Mouse (Mus musculus) forebrain, embryonic 15.5 days (tissue): ENCODE measurements around the gene Pon3. TPM values are rescaled to one million over a fixed set of nuclear protein-coding genes. Genes with fewer than 3 reads are reported as not detected.

Source experiments
- ATAC-seq: fragments of 200-750 bp; cut with Nextera tagmentation; replicated peaks from 2 replicates; pipeline ENCODE4 v1.8.0; 2017; ENCODE audit warnings: mild to moderate bottlenecking, moderate TSS enrichment, moderate library complexity
- H3K27ac ChIP-seq: fragments of 300-500 bp; sonication (generic); replicated peaks from 2 replicates; pipeline ENCODE4 v1.5.1; 2015; ENCODE audit warnings: mild to moderate bottlenecking, inconsistent platforms
- H3K27me3 ChIP-seq: fragments of 300-500 bp; sonication (generic); 2 replicates; pipeline ENCODE4 v1.6.1; 2015; ENCODE audit warnings: inconsistent platforms
- H3K36me3 ChIP-seq: fragments of 300-500 bp; sonication (generic); 2 replicates; pipeline ENCODE4 v1.6.1; 2015; ENCODE audit warnings: mild to moderate bottlenecking, inconsistent platforms
- H3K4me1 ChIP-seq: fragments of 300-500 bp; sonication (generic); 2 replicates; pipeline ENCODE4 v1.6.1; 2015; ENCODE audit warnings: inconsistent platforms
- H3K4me2 ChIP-seq: fragments of 300-500 bp; sonication (generic); replicated peaks from 2 replicates; pipeline ENCODE4 v1.6.1; 2015; ENCODE audit warnings: mild to moderate bottlenecking, inconsistent platforms
- H3K4me3 ChIP-seq: fragments of 300-500 bp; sonication (generic); 2 replicates; pipeline ENCODE4 v1.5.1; 2015; ENCODE audit warnings: mild to moderate bottlenecking, inconsistent platforms
- H3K9ac ChIP-seq: fragments of 300-500 bp; sonication (generic); replicated peaks from 2 replicates; pipeline ENCODE4 v1.6.1; 2015; ENCODE audit warnings: mild to moderate bottlenecking, inconsistent platforms
- H3K9me3 ChIP-seq: fragments of 300-500 bp; sonication (generic); 2 replicates; pipeline ENCODE4 v1.6.1; 2016; ENCODE audit warnings: inconsistent platforms
- WGBS: fragments of 180-500 bp; shearing (Covaris S2); methylation state at CpG from one replicate; pipeline ENCODE4 v1.1.7; 2015; ENCODE audit warnings: mixed read lengths; 5-methylcytosine and 5-hydroxymethylcytosine counted together
- polyA plus RNA-seq: library from polyadenylated mRNA; unstranded; fragments of >200 nt; fragmentation: Nextera tagmentation; extraction: Ambion mirVana; gene quantifications from 2 replicates; pipeline ENCODE4 v1.2.1, GENCODE M21; 2015

Pon3 gene
- polyA plus RNA-seq, 1 experiment from 2014 or later: 3.2 TPM

GRCm38 (mm10) chr6:5193693-5194092 lies 62.4 kb downstream of the Pon3 start, which contains the start of gene Pon1:
Gene Pon1 (minus strand): TSS chr6:5193946.
- Histone ChIP-seq H3K4me1 (no peaks in the 10 kb centered on the region), H3K36me3 (no peaks in the 10 kb centered on the region), H3K27ac (no peak within 1 kb of the TSS), H3K9me3 (no peaks in the 10 kb centered on the region), H3K27me3 (no peaks in the 10 kb centered on the region), H3K4me3 (no peak within 1 kb of the TSS), H3K9ac (no peak within 1 kb of the TSS), H3K4me2 (no peak within 1 kb of the TSS)
- no peak for ATAC-seq
- WGBS: 41% methylated on average over 5 of the region's 5 CpGs

GRCm38 (mm10) chr6:5190761-5191160 lies 65.3 kb downstream of the Pon3 start:
- no peak overlapping the region for H3K4me2 ChIP-seq
- no peak overlapping the region for H3K4me3 ChIP-seq
- no peak overlapping the region for H3K27ac ChIP-seq
- H3K36me3 ChIP-seq: no peaks in the 10 kb centered on the region
- WGBS: 88% methylated on average over 4 of the region's 4 CpGs
- no peak overlapping the region for H3K9ac ChIP-seq
- no peaks in the 10 kb centered on the region for H3K4me1 ChIP-seq
- no peak for ATAC-seq
- no peaks in the 10 kb centered on the region for H3K27me3 ChIP-seq
- no peaks in the 10 kb centered on the region for H3K9me3 ChIP-seq

GRCm38 (mm10) chr6:5189507-5189906 lies 66.6 kb downstream of the Pon3 start:
- no peak for ATAC-seq
- no peaks in the 10 kb centered on the region for H3K4me1 ChIP-seq
- H3K4me3 ChIP-seq: no peak overlapping the region
- WGBS: 84% methylated on average over 4 of the region's 4 CpGs
- no peak overlapping the region for H3K9ac ChIP-seq
- no peaks in the 10 kb centered on the region for H3K27me3 ChIP-seq
- H3K36me3 ChIP-seq: no peaks in the 10 kb centered on the region
- H3K4me2 ChIP-seq: no peak overlapping the region
- H3K9me3 ChIP-seq: no peaks in the 10 kb centered on the region
- H3K27ac ChIP-seq: no peak overlapping the region

GRCm38 (mm10) chr6:5188938-5189337 lies 67.1 kb downstream of the Pon3 start:
- Histone ChIP-seq H3K4me1 (no peaks in the 10 kb centered on the region), H3K9me3 (no peaks in the 10 kb centered on the region), H3K36me3 (no peaks in the 10 kb centered on the region), H3K4me3 (no peak overlapping the region), H3K27me3 (no peaks in the 10 kb centered on the region), H3K4me2 (no peak overlapping the region), H3K27ac (no peak overlapping the region), H3K9ac (no peak overlapping the region)
- ATAC-seq: no peak
- 83% methylated on average over 6 of the region's 6 CpGs for WGBS

GRCm38 (mm10) chr6:5188036-5188435 lies 68.0 kb downstream of the Pon3 start:
- Histone ChIP-seq H3K4me3 (no peak overlapping the region), H3K36me3 (no peaks in the 10 kb centered on the region), H3K9me3 (no peaks in the 10 kb centered on the region), H3K9ac (no peak overlapping the region), H3K4me2 (no peak overlapping the region), H3K27ac (no peak overlapping the region), H3K4me1 (no peaks in the 10 kb centered on the region), H3K27me3 (no peaks in the 10 kb centered on the region)
- no peak for ATAC-seq
- WGBS: 87% methylated on average over 5 of the region's 5 CpGs

- no peak overlapping the region for H3K27ac ChIP-seq
- no peaks in the 10 kb centered on the region for H3K36me3 ChIP-seq
- WGBS: 72% methylated on average over 6 of the region's 6 CpGs
- no peak for ATAC-seq
- no peaks in the 10 kb centered on the region for H3K27me3 ChIP-seq
- H3K9me3 ChIP-seq: no peaks in the 10 kb centered on the region
- H3K9ac ChIP-seq: no peak overlapping the region
- H3K4me2 ChIP-seq: no peak overlapping the region
- no peaks in the 10 kb centered on the region for H3K4me1 ChIP-seq
- no peak overlapping the region for H3K4me3 ChIP-seq
Observed at GRCm38 (mm10) chr6:5187586-5187985, 68.5 kb downstream of the Pon3 start.

GRCm38 (mm10) chr6:5186229-5186950 lies 69.7 kb downstream of the Pon3 start:
- H3K27me3 ChIP-seq: no peaks in the 10 kb centered on the region
- WGBS: 84% methylated on average over 7 of the region's 7 CpGs
- H3K36me3 ChIP-seq: no peaks in the 10 kb centered on the region
- H3K4me1 ChIP-seq: no peaks in the 10 kb centered on the region
- no peak overlapping the region for H3K9ac ChIP-seq
- no peak overlapping the region for H3K4me2 ChIP-seq
- H3K9me3 ChIP-seq: no peaks in the 10 kb centered on the region
- ATAC-seq: no peak
- no peak overlapping the region for H3K4me3 ChIP-seq
- H3K27ac ChIP-seq: no peak overlapping the region

- no peak overlapping the region for H3K27ac ChIP-seq
- H3K4me3 ChIP-seq: no peak overlapping the region
- H3K36me3 ChIP-seq: no peaks in the 10 kb centered on the region
- no peak overlapping the region for H3K9ac ChIP-seq
- no peak overlapping the region for H3K4me2 ChIP-seq
- H3K4me1 ChIP-seq: peaks cover 6% of the 10 kb centered on the region; the same call in 1 of the 2 replicates
- no peaks in the 10 kb centered on the region for H3K9me3 ChIP-seq
- no peaks in the 10 kb centered on the region for H3K27me3 ChIP-seq
- no peak for ATAC-seq
- WGBS: 87% methylated on average over 5 of the region's 5 CpGs
Observed at GRCm38 (mm10) chr6:5180645-5181044, 75.4 kb downstream of the Pon3 start.

GRCm38 (mm10) chr6:5179189-5179588 lies 76.9 kb downstream of the Pon3 start:
- Histone ChIP-seq H3K4me1 (peaks cover 6% of the 10 kb centered on the region; the same call in 1 of the 2 replicates), H3K9ac (no peak overlapping the region), H3K27ac (no peak overlapping the region), H3K36me3 (no peaks in the 10 kb centered on the region), H3K4me3 (no peak overlapping the region), H3K27me3 (no peaks in the 10 kb centered on the region), H3K4me2 (no peak overlapping the region), H3K9me3 (no peaks in the 10 kb centered on the region)
- ATAC-seq: no peak
- WGBS: 93% methylated on average over 6 of the region's 6 CpGs

- Histone ChIP-seq H3K27ac (no peak overlapping the region; the same call in 1 of the 2 replicates), H3K9me3 (no peaks in the 10 kb centered on the region), H3K4me1 (peaks cover 6% of the 10 kb centered on the region; the same call in 1 of the 2 replicates), H3K9ac (0 out of 2 replicates have a peak overlapping the region, but pooled peaks have one; percentile 0), H3K27me3 (no peaks in the 10 kb centered on the region), H3K4me2 (peak overlapping the region; percentile 43), H3K4me3 (peak overlapping the region; percentile 24), H3K36me3 (no peaks in the 10 kb centered on the region)
- peak; percentile 76 for ATAC-seq
- 27% methylated on average over 19 of the region's 19 CpGs for WGBS
Observed at GRCm38 (mm10) chr6:5177967-5178891, 77.9 kb downstream of the Pon3 start.

GRCm38 (mm10) chr6:5174179-5174812 lies 81.8 kb downstream of the Pon3 start:
- Histone ChIP-seq H3K9ac (no peak overlapping the region), H3K27ac (no peak overlapping the region), H3K4me1 (peaks cover 6% of the 10 kb centered on the region; the same call in 1 of the 2 replicates), H3K36me3 (no peaks in the 10 kb centered on the region), H3K4me2 (no peak overlapping the region), H3K4me3 (no peak overlapping the region), H3K9me3 (no peaks in the 10 kb centered on the region), H3K27me3 (no peaks in the 10 kb centered on the region)
- 93% methylated on average over 10 of the region's 10 CpGs for WGBS
- no peak for ATAC-seq

GRCm38 (mm10) chr6:5172571-5172970 lies 83.5 kb downstream of the Pon3 start:
- no peak overlapping the region for H3K9ac ChIP-seq
- no peak overlapping the region for H3K4me3 ChIP-seq
- no peaks in the 10 kb centered on the region for H3K9me3 ChIP-seq
- H3K36me3 ChIP-seq: no peaks in the 10 kb centered on the region
- H3K27ac ChIP-seq: no peak overlapping the region
- no peak for ATAC-seq
- H3K4me2 ChIP-seq: no peak overlapping the region
- no peaks in the 10 kb centered on the region for H3K27me3 ChIP-seq
- WGBS: 87% methylated on average over 9 of the region's 9 CpGs
- peaks cover 7% of the 10 kb centered on the region; the same call in 1 of the 2 replicates for H3K4me1 ChIP-seq
